Mouse (Mus musculus) cortical plate, adult 2 months (tissue): ENCODE measurements around the gene Bloc1s6.

Experiments
- CTCF ChIP-seq: fragments of 200-500 bp; IDR thresholded peaks from 2 replicates; pipeline ENCODE4 v1.5.1; 2011; ENCODE audit warnings: mild to moderate bottlenecking, control low read depth, low read length; ENCODE audit not compliant: insufficient read depth; ENCODE audit errors: extremely low read depth
- POLR2A ChIP-seq: fragments of 200-500 bp; IDR thresholded peaks from 2 replicates; pipeline ENCODE4 v1.6.1; 2011; ENCODE audit warnings: mild to moderate bottlenecking, low read length, control low read depth; ENCODE audit not compliant: insufficient read depth; ENCODE audit errors: extremely low read depth

- TF ChIP-seq CTCF: no peak
- no peak for TF ChIP-seq POLR2A
Measured at GRCm38 (mm10) chr2:122716301-122716842, 21.9 kb upstream of the Bloc1s6 start.
